Mouse (Mus musculus) spleen, postnatal 14 days (tissue): ENCODE measurements around the gene Gtf2a1.
"Not testable (repeated sequence)": the region's sequence is repeated elsewhere in the genome, so short reads cannot be mapped to it uniquely, and the experiment has no call there.

ENCODE experiments used
- DNase-seq, 2 experiments: peaks; one replicate each; pipeline ENCODE4 v3.0.0; 2021 to 2022; ENCODE audit warnings: low spot score in 2 of 2

Gene Gtf2a1

GRCm38 (mm10) chr12:91581204-91582070 lies 8.8 kb downstream of the Gtf2a1 start:
- no peak for DNase-seq

DNA sequence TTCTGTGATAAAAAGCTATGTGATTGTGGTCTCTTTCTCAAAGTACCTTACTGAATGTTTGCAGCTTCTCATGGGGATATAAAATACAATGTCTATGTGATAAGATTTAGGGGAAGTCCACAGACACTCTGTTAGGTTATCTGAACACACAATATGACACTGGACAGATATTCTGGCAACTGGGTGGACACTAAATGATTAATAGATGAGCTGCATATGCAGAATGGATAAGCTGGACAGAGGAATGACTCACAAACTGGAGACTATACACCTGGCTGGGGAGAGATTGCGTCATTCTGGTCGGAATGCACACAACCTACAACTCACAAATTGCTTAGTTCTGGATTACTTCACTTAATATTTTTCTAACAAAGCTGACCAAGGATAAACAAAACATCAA lies 10.6 kb downstream of the Gtf2a1 start:
- no peak for DNase-seq

GRCm38 (mm10) chr12:91571708-91572107 lies 18.6 kb downstream of the Gtf2a1 start:
- no peak for DNase-seq

- DNase-seq, result no peak
Observed at GRCm38 (mm10) chr12:91569255-91569654, 21.0 kb downstream of the Gtf2a1 start.

GRCm38 (mm10) chr12:91567145-91567544 lies 23.1 kb downstream of the Gtf2a1 start:
- no peak for DNase-seq

GRCm38 (mm10) chr12:91558152-91558551 lies 32.1 kb downstream of the Gtf2a1 start:
- not testable (repeated sequence) for DNase-seq

GRCm38 (mm10) chr12:91557358-91558005 lies 32.8 kb downstream of the Gtf2a1 start:
- not testable (repeated sequence) for DNase-seq

DNA sequence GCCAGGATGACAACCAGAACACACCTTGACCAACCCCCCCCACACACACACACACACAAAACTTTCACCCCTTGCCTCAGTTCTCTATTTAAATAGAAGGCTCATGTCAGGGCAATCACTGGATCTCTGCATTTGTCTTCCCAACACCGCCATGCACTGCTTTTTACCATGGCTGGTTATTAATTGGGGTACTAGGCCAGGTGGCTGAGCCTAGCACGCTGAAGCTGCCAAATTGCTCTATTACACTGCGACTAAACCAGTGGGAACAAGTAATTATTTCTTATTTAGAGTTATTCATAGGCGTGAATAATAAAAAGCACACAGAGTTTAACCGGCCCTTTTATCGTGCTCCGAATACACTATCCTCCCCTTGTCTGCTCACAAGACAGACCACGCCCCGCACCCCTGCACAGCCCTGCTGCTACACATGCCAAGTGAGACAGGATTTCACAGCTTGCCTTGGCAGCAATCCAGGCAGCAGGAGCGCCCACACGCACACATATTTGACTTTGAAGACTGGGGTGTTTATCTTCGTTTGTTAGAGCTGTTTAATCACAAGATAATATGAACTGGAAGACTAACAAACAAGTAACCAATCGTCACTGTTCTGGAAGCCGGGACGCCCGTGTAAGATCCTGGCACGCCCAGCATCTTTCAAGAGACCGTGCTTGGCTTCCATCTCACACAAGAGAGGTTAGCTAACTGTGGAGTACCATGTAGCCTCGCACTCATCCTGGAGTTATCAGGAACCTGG lies 38.3 kb downstream of the Gtf2a1 start:
- no peak for DNase-seq

- DNase-seq, result no peak
Observed at GRCm38 (mm10) chr12:91549471-91549870, 40.8 kb downstream of the Gtf2a1 start.

DNA sequence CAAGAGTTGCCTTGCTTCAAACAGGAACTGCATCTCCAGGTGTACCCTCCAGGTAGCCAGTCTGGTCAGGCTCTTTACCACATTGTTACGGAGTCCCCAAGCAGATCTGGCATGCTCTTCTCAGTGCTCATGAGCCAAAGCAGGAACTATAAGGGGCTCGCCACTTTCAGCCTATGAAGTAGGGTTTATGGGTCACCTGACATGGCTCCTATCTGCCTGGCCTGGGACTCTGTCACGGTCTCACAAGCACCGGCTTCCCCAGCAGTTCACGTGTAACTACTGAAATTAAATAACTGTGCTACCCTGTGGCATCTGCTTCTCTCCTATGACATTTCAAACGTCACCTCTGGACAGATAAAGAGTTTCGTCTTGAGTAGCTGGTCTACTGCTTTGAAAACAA lies 50.1 kb downstream of the Gtf2a1 start:
- DNase-seq, result no peak

GRCm38 (mm10) chr12:91534514-91534913 lies 55.8 kb downstream of the Gtf2a1 start:
- DNase-seq, result no peak

DNA sequence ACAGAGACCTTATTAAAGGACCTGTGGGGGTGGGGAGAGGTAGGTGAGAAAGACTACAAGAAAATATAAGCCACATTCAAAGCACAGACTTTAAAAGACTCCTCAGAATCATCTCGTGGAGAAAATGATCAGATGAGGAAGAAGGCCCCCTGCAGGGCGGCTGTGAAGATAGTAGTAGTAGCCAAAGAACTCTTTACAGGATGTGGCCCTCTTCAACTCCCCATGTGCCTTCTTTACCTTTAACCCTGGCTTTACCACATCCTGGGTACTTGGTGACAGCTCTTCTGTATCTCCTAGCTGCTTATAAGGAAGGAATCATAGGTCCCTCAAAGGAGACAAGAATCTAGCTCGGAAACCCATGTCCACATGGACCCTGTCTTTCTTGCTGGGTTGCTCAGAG lies 66.7 kb downstream of the Gtf2a1 start:
- no peak for DNase-seq

GRCm38 (mm10) chr12:91517808-91518207 lies 72.5 kb downstream of the Gtf2a1 start:
- DNase-seq, result no peak

- no peak for DNase-seq
Observed at GRCm38 (mm10) chr12:91513980-91514379, 76.3 kb downstream of the Gtf2a1 start.

DNA sequence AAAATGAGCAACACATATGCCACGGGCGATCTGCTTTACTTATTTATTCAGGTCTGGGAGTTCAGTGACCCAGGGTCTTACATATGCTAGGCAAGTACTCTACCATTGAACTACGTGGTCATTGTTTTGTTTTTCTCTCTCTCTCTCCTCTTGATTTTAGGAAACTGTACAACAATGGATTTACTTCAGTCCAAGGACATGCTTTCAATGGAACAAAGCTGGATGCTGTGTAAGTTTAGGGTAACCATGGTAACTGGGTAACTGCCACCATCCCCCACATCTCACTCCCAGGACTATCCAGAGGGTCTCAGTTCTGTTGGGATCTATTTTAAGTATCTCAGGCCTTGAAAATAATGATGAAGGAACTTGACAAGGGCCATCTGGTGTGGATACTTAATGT lies 78.5 kb downstream of the Gtf2a1 start:
- no peak for DNase-seq
